Mouse (Mus musculus) 416B (cell line): ENCODE results near the gene Spock1.

Source experiments
- DNase-seq: peaks from one replicate; pipeline ENCODE4 v3.0.0; 2011; ENCODE audit warnings: low read depth

Spock1 gene

DNA sequence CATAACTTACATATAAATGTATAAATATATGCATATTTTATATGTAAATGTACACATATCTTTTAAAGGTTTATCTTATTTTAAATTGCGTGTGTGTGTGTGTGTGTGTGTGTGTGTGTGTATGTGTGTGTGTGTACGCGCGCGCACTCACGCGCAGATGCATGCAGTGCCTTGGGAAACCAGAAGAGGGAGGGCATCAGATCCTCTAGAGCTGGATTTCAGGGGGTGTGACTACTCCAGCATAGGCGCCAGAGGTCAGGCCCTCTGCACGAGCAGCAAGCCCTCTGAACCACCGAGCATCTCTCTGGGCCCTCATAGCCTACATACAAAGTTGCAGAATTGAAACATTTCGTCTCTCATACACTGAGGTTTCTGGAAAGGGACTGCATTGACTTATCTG lies 180.4 kb downstream of the Spock1 start:
- DNase-seq, result no peak

DNA sequence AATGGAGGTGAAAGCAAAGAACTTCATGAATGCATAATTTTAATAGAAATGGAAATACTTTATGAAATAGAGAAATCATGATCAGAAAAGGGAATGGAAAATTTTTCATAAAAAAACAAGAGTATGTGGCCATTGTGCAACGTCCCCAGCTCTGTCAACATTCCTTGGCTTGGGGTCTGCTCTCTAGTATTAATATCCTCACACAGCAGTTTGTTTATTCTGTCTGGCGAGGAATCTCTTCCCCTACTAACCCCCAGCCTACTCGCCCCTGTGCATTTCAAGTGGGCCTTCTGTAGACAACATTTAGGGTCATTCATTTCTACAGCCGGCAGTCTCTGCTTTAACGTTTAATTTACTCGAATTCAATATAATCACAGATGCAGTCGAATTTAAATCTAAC lies 181.5 kb downstream of the Spock1 start:
- no peak for DNase-seq

- DNase-seq, result no peak
These were observed 185.7 kb downstream of the Spock1 start for GRCm38 (mm10) chr13:57722329-57722936.

DNA sequence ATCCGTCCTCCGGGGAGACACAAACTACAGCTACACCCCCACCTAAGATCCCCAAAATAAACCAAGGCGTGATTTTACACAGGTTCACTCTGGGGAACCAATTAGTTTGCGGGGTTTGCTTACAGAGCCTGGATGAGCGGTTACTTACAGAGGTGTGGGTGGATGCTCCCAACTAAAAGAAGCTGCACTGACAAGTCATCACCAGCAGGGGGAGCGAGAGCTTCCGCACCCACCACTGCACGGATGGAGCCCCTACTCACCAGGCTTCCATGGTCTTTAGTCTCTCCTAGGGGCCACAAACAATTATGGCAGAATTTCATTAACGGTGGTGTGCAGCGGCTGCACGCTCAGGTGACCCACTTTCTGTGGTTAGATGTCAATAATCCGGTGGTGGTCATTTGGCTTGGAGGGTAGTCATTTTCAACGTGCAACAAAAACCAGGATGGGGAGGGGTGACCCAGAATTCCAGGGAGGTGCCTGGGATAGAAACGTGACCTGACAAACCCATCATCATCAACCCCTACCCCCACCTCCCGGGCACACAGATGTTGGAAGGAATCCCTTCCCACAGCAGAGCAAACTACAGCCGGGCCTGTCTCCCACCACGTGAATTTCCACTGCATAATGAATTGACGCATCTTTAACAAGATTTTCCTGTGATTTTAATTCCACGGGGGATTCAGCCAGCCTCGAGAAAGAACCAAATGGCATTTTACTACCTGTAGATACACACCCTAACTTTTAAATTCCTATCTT lies 186.4 kb downstream of the Spock1 start:
- no peak for DNase-seq

DNA sequence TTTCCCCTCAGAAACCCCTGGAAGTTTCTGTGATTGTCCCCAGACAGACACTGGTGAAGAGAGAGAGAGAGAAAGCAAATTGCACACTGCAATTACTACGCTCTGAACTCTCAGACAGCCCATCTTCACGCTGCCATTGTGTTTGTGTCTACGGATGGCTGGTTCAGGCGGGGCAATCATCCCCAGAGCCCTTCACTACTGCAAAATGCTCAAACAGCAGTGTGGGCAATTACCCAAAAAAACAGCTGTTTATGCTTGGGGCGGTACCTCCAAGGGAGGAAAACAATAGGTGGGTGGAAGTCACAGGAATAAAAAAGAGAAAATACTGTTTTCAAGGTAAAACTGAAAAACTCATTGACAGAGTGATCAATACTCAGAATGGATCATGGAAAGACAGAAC lies 190.0 kb downstream of the Spock1 start:
- DNase-seq, result no peak

GRCm38 (mm10) chr13:57712910-57713309 lies 195.2 kb downstream of the Spock1 start:
- no peak for DNase-seq

GRCm38 (mm10) chr13:57708425-57708824 lies 199.7 kb downstream of the Spock1 start:
- no peak for DNase-seq

GRCm38 (mm10) chr13:57702966-57703365 lies 205.2 kb downstream of the Spock1 start:
- DNase-seq, result no peak

DNA sequence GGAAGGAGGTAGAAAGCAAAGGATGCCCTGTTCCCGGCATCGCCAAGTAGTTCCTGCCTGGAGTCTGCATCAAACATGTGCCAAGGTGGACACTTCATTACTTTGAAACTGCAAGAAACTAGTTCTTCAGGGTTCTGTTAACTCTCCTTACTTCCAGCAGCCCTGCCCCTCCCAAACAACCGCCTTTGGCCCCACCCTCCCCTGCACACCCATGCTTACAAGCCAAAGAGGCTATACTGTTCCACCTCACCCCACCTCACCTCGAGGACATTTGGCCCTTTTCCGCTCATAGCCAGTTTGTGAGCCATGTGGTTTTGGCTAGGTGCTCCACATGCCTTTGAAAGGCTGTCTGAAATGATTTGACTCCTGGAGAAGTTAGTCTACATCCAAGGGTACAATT lies 211.4 kb downstream of the Spock1 start:
- no peak for DNase-seq

DNA sequence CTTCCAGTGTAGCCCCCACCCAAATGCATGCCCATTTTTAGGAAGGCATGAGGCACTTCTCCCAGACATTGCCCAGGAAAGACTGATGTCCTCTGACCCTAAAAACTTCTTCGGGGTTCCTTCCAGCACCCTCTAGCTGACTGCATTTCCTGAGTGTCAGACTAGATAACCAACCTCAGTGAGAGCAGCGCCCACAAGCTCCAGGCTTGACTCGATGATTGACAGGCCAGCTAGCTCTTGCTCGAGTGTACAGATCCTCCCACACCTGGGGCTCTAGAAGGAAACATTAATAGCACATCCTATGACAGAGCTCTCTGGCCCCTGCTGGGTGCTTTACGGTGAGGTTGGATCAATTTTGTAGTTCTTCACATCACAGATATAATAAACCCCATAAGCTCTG lies 219.2 kb downstream of the Spock1 start:
- no peak for DNase-seq

- DNase-seq, result no peak
These were observed 221.7 kb downstream of the Spock1 start for GRCm38 (mm10) chr13:57686437-57686836.

DNA sequence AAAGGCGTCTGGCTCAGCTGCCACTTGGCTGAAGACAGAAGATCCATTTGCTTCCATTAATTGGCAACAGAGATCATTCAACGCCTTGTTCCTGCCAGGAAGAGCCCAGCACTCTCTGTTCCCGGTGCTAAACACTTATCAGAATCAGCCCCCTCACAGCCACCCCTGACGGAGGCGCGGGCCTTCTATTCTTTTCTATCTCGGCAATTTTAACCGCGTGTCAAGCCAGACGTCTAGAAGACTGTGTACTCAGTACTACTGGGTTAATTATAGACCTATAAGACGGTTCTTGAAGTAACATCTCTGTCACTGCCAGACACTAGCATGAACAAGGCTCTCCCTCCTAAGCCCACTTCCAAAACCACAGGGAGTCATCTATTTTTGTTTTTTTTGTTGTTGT lies 222.9 kb downstream of the Spock1 start:
- DNase-seq, result no peak

DNA sequence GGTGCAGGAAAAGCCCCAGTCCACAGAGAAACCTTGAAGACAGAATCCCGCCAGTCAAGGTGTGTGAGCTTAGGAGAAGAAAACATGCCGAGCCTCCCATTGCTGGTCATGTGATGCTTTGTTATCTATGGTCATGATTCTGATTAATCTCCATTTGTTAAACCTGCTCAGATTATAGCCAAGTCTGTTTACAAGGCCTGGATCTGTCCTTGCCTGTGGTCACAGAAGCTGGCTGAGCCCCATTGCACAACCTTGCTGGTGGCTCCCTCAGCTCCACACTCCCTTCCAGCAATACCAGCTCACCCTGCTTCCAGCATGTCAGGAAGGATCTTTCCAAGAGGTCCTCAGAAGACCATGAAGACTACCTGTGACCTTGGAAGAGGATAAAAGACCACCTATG lies 228.5 kb downstream of the Spock1 start:
- DNase-seq, result no peak

DNA sequence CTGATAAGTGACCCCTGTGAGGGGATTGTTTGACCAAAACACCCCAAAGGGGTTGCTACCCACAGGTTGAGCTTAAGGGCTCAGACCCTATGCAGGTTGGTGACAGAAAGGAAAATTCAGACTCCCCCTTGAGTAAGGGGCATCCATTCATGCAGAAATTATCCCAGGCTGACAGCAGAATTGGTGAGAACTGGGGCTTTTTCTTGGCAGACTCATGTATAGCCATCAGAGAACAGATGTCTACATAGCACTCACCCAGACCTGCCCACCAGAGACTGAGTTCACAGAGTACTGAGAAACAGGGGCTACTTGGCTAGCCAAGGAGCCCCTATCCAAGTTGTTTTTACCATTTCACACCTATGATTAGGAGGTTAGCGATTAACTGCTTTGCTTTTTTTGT lies 231.3 kb downstream of the Spock1 start:
- DNase-seq, result no peak

DNA sequence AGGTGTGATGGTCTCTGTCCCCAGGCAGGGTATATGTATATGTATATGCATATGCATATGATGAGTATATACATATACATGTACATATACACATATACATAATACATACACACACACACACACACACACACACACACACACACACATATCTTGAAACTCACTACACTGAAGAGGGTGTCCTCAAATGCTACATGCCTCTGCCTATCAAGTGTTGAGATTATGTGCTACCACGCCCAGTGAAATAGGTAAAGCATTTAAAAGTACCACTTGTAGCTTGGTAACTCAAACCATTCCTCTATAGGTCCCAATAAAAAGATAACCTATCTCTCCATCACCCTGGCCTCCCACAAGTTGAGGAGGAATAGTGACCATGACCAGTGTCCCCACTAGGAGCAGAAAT lies 234.7 kb downstream of the Spock1 start:
- DNase-seq, result no peak

DNA sequence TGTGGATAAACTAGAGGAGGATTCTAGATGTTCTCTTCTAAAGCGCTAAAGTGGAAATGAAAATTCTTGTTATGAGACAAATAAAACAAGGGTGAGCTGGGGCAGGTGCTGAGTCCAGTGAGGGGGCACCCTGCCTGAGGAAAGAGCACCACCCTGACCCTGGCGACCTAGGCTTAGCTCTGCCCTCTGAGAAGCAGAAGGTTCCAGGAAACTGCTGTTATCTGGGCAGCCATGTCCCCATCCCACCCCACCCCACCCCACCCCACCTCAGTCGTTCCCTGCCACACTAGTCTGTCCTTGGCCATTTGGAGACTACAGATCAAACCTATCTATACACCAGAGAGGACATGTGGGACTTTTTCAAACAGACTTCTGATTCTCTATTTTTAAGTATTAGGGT lies 235.4 kb downstream of the Spock1 start:
- no peak for DNase-seq

- DNase-seq, result no peak
These were observed 236.2 kb downstream of the Spock1 start for GRCm38 (mm10) chr13:57671919-57672318.

DNA sequence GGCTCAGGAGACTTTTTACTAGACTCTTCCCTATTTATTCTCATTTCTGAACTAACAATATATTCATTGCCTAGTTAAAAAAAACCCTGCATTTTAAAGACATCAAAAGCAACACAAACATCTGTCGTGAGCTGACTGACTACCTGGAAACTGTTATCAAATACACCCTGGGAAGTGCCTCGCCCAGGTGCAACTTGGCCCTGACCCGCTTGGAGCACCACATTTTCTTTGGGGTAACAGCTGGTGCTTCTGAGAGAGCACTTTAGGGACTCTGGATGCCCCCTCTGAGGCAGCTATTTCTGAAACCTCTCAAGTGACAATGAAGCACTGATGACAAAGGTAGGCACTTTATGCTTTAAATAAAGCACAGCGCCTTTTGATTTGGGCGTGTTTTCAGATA lies 236.8 kb downstream of the Spock1 start:
- no peak for DNase-seq

DNA sequence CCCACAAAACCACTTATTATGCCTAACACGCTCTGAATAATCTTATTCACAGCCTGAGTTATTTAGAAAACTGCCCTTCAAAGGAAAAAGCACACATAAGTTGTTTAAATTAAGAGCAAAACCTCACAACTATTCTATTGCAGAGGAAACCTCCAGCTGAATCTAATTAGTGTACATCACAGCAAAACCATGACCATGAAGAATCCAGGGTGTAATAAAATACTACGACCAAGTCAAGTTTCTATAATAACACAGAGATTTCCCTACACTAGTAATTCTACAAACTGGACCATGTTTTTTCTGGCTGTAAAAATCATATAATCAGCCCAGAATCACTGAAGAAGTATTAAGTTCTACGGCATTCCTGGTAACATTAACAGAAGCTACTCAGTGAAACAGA lies 240.5 kb downstream of the Spock1 start:
- no peak for DNase-seq

GRCm38 (mm10) chr13:57666173-57666842 lies 241.8 kb downstream of the Spock1 start:
- DNase-seq, result no peak

DNA sequence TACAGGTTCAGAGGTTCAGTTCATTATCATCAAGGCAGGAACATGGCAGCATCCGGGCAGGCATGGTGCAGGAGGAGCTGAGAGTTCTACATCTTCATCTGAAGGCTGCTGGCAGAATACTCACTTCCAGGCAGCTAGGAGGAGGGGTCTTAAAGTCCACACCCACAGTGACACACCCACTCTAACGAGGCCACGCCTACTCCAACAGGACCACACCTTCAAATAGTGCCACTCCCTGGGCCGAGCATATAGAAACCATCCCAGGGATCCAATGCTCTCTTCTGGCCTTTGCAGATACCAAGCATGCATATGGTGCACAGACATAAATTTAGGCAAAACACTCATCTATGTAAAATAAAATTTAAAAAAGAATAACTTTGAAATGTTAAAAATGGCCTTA lies 245.6 kb downstream of the Spock1 start:
- DNase-seq, result no peak

DNA sequence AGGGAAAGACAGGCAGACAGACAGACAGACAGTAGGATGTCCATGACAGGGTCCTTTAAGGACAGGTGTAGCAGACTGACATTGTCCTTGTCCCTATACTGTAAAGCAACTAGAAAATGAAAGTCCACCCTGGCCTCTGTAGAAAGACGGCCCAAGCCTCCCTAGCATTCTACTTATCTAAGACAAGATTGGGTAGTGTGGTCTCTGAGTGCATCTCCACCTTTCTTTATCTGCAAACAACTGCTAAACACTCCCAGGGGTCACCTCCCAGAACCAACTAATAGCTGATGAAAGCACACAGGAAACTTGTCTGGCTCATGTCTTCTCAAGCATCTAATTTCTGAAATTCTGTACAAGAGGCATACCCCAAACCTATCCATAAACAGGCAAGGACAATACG lies 247.6 kb downstream of the Spock1 start:
- DNase-seq, result no peak

DNA sequence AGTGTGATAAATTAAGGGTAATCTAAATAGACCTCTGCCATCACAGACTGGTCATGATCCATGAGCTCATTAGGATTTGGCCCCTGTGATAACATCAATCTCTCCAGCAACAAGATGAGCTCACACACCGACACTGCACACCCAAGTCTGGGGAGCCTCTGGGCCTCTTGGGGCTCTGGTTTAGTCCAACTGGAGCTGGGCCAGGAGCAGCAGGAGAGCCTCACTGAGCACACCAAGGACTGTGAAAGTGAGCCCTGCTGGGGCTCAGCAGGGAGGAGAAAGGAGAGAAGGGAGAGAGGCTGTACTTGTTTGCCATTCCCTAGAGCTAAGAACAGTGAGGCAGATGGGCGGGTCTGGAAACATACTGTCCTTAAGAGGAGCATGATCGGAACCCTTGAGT lies 248.3 kb downstream of the Spock1 start:
- no peak for DNase-seq

- no peak for DNase-seq
These were observed 251.5 kb downstream of the Spock1 start for GRCm38 (mm10) chr13:57656606-57657005.
